Mouse (Mus musculus) midbrain, embryonic 13.5 days (tissue): ENCODE results near the gene Myo6. TPM values are rescaled to one million over a fixed set of nuclear protein-coding genes. Genes with fewer than 3 reads are reported as not detected.

Source experiments
- ATAC-seq: fragments of 200-750 bp; cut with Nextera tagmentation; 2 replicates; pipeline ENCODE4 v1.8.0; 2017; ENCODE audit warnings: mild to moderate bottlenecking, moderate TSS enrichment, moderate library complexity
- H3K27ac ChIP-seq: fragments of 300-500 bp; sonication (generic); 2 replicates; pipeline ENCODE4 v1.5.1; 2015; ENCODE audit warnings: inconsistent platforms, mild to moderate bottlenecking, moderate library complexity
- H3K27me3 ChIP-seq: fragments of 300-500 bp; sonication (generic); 2 replicates; pipeline ENCODE4 v1.6.1; 2015; ENCODE audit warnings: mild to moderate bottlenecking, inconsistent platforms
- H3K36me3 ChIP-seq: fragments of 300-500 bp; sonication (generic); 2 replicates; pipeline ENCODE4 v1.6.1; 2015; ENCODE audit warnings: mild to moderate bottlenecking, inconsistent platforms
- H3K4me1 ChIP-seq: fragments of 300-500 bp; sonication (generic); replicated peaks from 2 replicates; pipeline ENCODE4 v1.6.1; 2015; ENCODE audit warnings: inconsistent platforms
- H3K4me2 ChIP-seq: fragments of 300-500 bp; sonication (generic); replicated peaks from 2 replicates; pipeline ENCODE4 v1.6.1; 2015; ENCODE audit warnings: moderate library complexity, mild to moderate bottlenecking, inconsistent platforms
- H3K4me3 ChIP-seq: fragments of 300-500 bp; sonication (generic); replicated peaks from 2 replicates; pipeline ENCODE4 v1.5.1; 2015; ENCODE audit warnings: mild to moderate bottlenecking, inconsistent platforms
- H3K9ac ChIP-seq: fragments of 300-500 bp; sonication (generic); replicated peaks from 2 replicates; pipeline ENCODE4 v1.6.1; 2015; ENCODE audit warnings: mild to moderate bottlenecking, inconsistent platforms
- H3K9me3 ChIP-seq: fragments of 300-500 bp; sonication (generic); 2 replicates; pipeline ENCODE4 v1.6.1; 2016; ENCODE audit warnings: mild to moderate bottlenecking, inconsistent platforms
- WGBS: fragments of 180-500 bp; shearing (Covaris S2); methylation state at CpG from one replicate; pipeline ENCODE4 v1.1.7; 2015; 5-methylcytosine and 5-hydroxymethylcytosine counted together
- polyA plus RNA-seq: library from polyadenylated mRNA; unstranded; fragments of >200 nt; fragmentation: Nextera tagmentation; extraction: Ambion mirVana; gene quantifications from 2 replicates; pipeline ENCODE4 v1.2.1, GENCODE M21; 2015

Myo6 gene
- polyA plus RNA-seq, 1 experiment from 2014 or later: 15.4 TPM

GRCm38 (mm10) chr9:80166425-80166824, 1.6 kb downstream of the Myo6 start:
- 85% methylated on average over 6 of the region's 6 CpGs for WGBS

GRCm38 (mm10) chr9:80167089-80167488, 2.3 kb downstream of the Myo6 start:
- Histone ChIP-seq H3K4me3 (no peak overlapping the region), H3K9me3 (0 out of 2 replicates have a peak, but pooled peaks cover 3% of the 10 kb centered on the region), H3K27me3 (peaks cover 4% of the 10 kb centered on the region; the same call in 1 of the 2 replicates), H3K9ac (no peak overlapping the region), H3K4me2 (no peak overlapping the region), H3K27ac (no peak overlapping the region), H3K36me3 (no peaks in the 10 kb centered on the region), H3K4me1 (peaks cover 11% of the 10 kb centered on the region)
- 70% methylated on average over 4 of the region's 4 CpGs for WGBS
- no peak for ATAC-seq

More at GRCm38 (mm10) chr9:80166425-80166824, 1.6 kb downstream of the Myo6 start:
- Histone ChIP-seq H3K27me3 (peaks cover 4% of the 10 kb centered on the region; the same call in 1 of the 2 replicates), H3K4me1 (peaks cover 11% of the 10 kb centered on the region), H3K27ac (no peak overlapping the region), H3K4me2 (no peak overlapping the region; the same call in 1 of the 2 replicates), H3K9ac (no peak overlapping the region), H3K4me3 (no peak overlapping the region), H3K9me3 (0 out of 2 replicates have a peak, but pooled peaks cover 3% of the 10 kb centered on the region), H3K36me3 (no peaks in the 10 kb centered on the region)
- ATAC-seq: no peak

- Histone ChIP-seq H3K9me3 (no peaks in the 10 kb centered on the region), H3K4me1 (peaks cover 10% of the 10 kb centered on the region), H3K27ac (no peak overlapping the region), H3K4me2 (no peak overlapping the region), H3K4me3 (no peak overlapping the region), H3K36me3 (no peaks in the 10 kb centered on the region), H3K27me3 (no peaks in the 10 kb centered on the region), H3K9ac (no peak overlapping the region)
- WGBS: 90% methylated on average over 9 of the region's 9 CpGs
- ATAC-seq: no peak
Measured at GRCm38 (mm10) chr9:80169551-80169950, 4.7 kb downstream of the Myo6 start.

GRCm38 (mm10) chr9:80171241-80171640, 6.4 kb downstream of the Myo6 start:
- no peak overlapping the region for H3K4me3 ChIP-seq
- H3K36me3 ChIP-seq: no peaks in the 10 kb centered on the region
- no peak for ATAC-seq
- H3K27ac ChIP-seq: no peak overlapping the region
- no peaks in the 10 kb centered on the region for H3K9me3 ChIP-seq
- no peak overlapping the region for H3K9ac ChIP-seq
- peaks cover 4% of the 10 kb centered on the region for H3K4me1 ChIP-seq
- no peaks in the 10 kb centered on the region for H3K27me3 ChIP-seq
- no peak overlapping the region for H3K4me2 ChIP-seq

GRCm38 (mm10) chr9:80172396-80173222, 7.8 kb downstream of the Myo6 start:
- 70% methylated on average over 8 of the region's 8 CpGs for WGBS
- ATAC-seq: peak; percentile 27; the same call in 1 of the 2 replicates

GRCm38 (mm10) chr9:80173629-80174028, 8.8 kb downstream of the Myo6 start:
- Histone ChIP-seq H3K36me3 (no peaks in the 10 kb centered on the region), H3K27ac (peak overlapping the region; percentile 74), H3K4me2 (no peak overlapping the region), H3K9ac (no peak overlapping the region), H3K4me1 (peaks cover 7% of the 10 kb centered on the region), H3K9me3 (no peaks in the 10 kb centered on the region), H3K27me3 (no peaks in the 10 kb centered on the region), H3K4me3 (no peak overlapping the region)
- 23% methylated on average over 9 of the region's 9 CpGs for WGBS
- peak; percentile 90 for ATAC-seq

More at GRCm38 (mm10) chr9:80172396-80173222, 7.8 kb downstream of the Myo6 start:
- H3K4me3 ChIP-seq: no peak overlapping the region
- H3K4me1 ChIP-seq: peaks cover 7% of the 10 kb centered on the region
- no peak overlapping the region for H3K4me2 ChIP-seq
- no peak overlapping the region for H3K9ac ChIP-seq
- H3K9me3 ChIP-seq: no peaks in the 10 kb centered on the region
- no peaks in the 10 kb centered on the region for H3K27me3 ChIP-seq
- no peaks in the 10 kb centered on the region for H3K36me3 ChIP-seq
- no peak overlapping the region for H3K27ac ChIP-seq

- no peak overlapping the region for H3K27ac ChIP-seq
- no peak overlapping the region for H3K9ac ChIP-seq
- H3K36me3 ChIP-seq: no peaks in the 10 kb centered on the region
- H3K9me3 ChIP-seq: no peaks in the 10 kb centered on the region
- no peak overlapping the region for H3K4me2 ChIP-seq
- no peak overlapping the region for H3K4me3 ChIP-seq
- H3K4me1 ChIP-seq: peaks cover 7% of the 10 kb centered on the region
- no peaks in the 10 kb centered on the region for H3K27me3 ChIP-seq
- no peak for ATAC-seq
- 85% methylated on average over 13 of the region's 13 CpGs for WGBS
Measured at GRCm38 (mm10) chr9:80176696-80177478, 12.1 kb downstream of the Myo6 start.

GRCm38 (mm10) chr9:80178670-80179069, 13.8 kb downstream of the Myo6 start:
- no peak overlapping the region for H3K27ac ChIP-seq
- no peak overlapping the region for H3K4me3 ChIP-seq
- H3K9me3 ChIP-seq: no peaks in the 10 kb centered on the region
- H3K4me2 ChIP-seq: no peak overlapping the region
- ATAC-seq: no peak
- H3K4me1 ChIP-seq: peaks cover 4% of the 10 kb centered on the region
- WGBS: 87% methylated on average over 2 of the region's 2 CpGs
- no peaks in the 10 kb centered on the region for H3K27me3 ChIP-seq
- H3K36me3 ChIP-seq: no peaks in the 10 kb centered on the region
- H3K9ac ChIP-seq: no peak overlapping the region

- 0 out of 2 replicates have a peak, but pooled peaks cover 2% of the 10 kb centered on the region for H3K4me1 ChIP-seq
- no peak overlapping the region for H3K27ac ChIP-seq
- no peak overlapping the region for H3K9ac ChIP-seq
- H3K36me3 ChIP-seq: no peaks in the 10 kb centered on the region
- no peaks in the 10 kb centered on the region for H3K9me3 ChIP-seq
- no peak overlapping the region for H3K4me2 ChIP-seq
- no peak overlapping the region for H3K4me3 ChIP-seq
- no peak for ATAC-seq
- no peaks in the 10 kb centered on the region for H3K27me3 ChIP-seq
- 72% methylated on average over 4 of the region's 4 CpGs for WGBS
Measured at GRCm38 (mm10) chr9:80179688-80180087, 14.9 kb downstream of the Myo6 start.

GRCm38 (mm10) chr9:80180771-80181170, 15.9 kb downstream of the Myo6 start:
- 0 out of 2 replicates have a peak, but pooled peaks cover 2% of the 10 kb centered on the region for H3K4me1 ChIP-seq
- no peaks in the 10 kb centered on the region for H3K27me3 ChIP-seq
- H3K9me3 ChIP-seq: no peaks in the 10 kb centered on the region
- H3K4me3 ChIP-seq: no peak overlapping the region
- no peak overlapping the region for H3K4me2 ChIP-seq
- H3K9ac ChIP-seq: no peak overlapping the region
- WGBS: 89% methylated on average over 5 of the region's 5 CpGs
- H3K36me3 ChIP-seq: no peaks in the 10 kb centered on the region
- H3K27ac ChIP-seq: no peak overlapping the region
- ATAC-seq: no peak

- Histone ChIP-seq H3K27me3 (no peaks in the 10 kb centered on the region), H3K36me3 (no peaks in the 10 kb centered on the region), H3K4me2 (no peak overlapping the region), H3K4me1 (0 out of 2 replicates have a peak, but pooled peaks cover 2% of the 10 kb centered on the region), H3K9me3 (no peaks in the 10 kb centered on the region), H3K27ac (no peak overlapping the region), H3K9ac (no peak overlapping the region), H3K4me3 (no peak overlapping the region)
- WGBS: 95% methylated on average over 1 of the region's 1 CpGs
- ATAC-seq: no peak
Measured at GRCm38 (mm10) chr9:80181692-80182091, 16.9 kb downstream of the Myo6 start.

- Histone ChIP-seq H3K9me3 (no peaks in the 10 kb centered on the region), H3K4me2 (no peak overlapping the region), H3K27me3 (no peaks in the 10 kb centered on the region), H3K4me3 (no peak overlapping the region), H3K4me1 (no peaks in the 10 kb centered on the region), H3K36me3 (no peaks in the 10 kb centered on the region), H3K27ac (0 out of 2 replicates have a peak overlapping the region, but pooled peaks have one; percentile 19), H3K9ac (no peak overlapping the region)
- 0 out of 2 replicates have a peak, but pooled peaks have one; percentile 13 for ATAC-seq
- 65% methylated on average over 5 of the region's 5 CpGs for WGBS
Measured at GRCm38 (mm10) chr9:80184138-80184537, 19.3 kb downstream of the Myo6 start.
